Mouse (Mus musculus) embryonic fibroblast, embryonic 13.5 days (primary cell): Measurements from ENCODE around the gene Ptpru.

Experiments
- CTCF ChIP-seq: IDR thresholded peaks from 2 replicates; pipeline ENCODE4 v1.5.1; 2011; ENCODE audit warnings: mild to moderate bottlenecking, control low read depth, low read length, moderate library complexity, borderline replicate concordance; ENCODE audit not compliant: insufficient read depth
- POLR2A ChIP-seq: IDR thresholded peaks from 2 replicates; pipeline ENCODE4 v1.6.1; 2011; ENCODE audit warnings: low read depth, mild to moderate bottlenecking, control low read depth, low read length, moderate library complexity

DNA sequence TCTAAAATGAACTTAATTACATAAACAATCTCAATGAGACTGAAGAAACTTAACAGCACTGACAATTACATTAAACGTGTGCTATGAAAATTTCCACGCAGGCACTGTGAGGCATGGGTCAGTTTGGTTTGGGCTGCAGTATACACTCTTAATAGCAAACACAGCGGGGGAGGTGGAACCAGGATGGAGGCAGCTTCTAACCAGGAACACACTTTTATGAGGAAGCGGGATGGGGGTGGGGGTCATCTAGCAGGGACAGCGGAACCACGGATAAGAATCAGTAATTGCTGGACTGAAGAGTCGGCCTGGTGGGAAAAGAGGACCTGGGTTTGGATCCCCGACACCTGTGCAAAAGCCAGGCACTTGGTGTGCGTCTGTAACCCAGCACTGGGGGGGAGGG, 34.2 kb downstream of the Ptpru start:
- TF ChIP-seq POLR2A (no peak), CTCF (no peak)
